Mouse (Mus musculus) bone marrow, adult 2 months (tissue): ENCODE measurements around the gene Hspb7. TPM values are rescaled to one million over a fixed set of nuclear protein-coding genes. Genes with fewer than 3 reads are reported as not detected.

Experiments used
- H3K27ac ChIP-seq: fragments of 200-500 bp; 2 replicates; pipeline ENCODE4 v1.5.1; 2012; ENCODE audit warnings: low read depth, mild to moderate bottlenecking, control low read depth, inconsistent platforms, low read length; ENCODE audit not compliant: control insufficient read depth, poor library complexity, insufficient read depth
- H3K4me1 ChIP-seq: fragments of 200-500 bp; 2 replicates; pipeline ENCODE4 v1.6.1; 2011; ENCODE audit warnings: low read length; ENCODE audit not compliant: control insufficient read depth, insufficient read depth
- H3K4me3 ChIP-seq: fragments of 200-500 bp; replicated peaks from 2 replicates; pipeline ENCODE3; 2011; ENCODE audit warnings: mild to moderate bottlenecking, low read depth, low read length, control low read depth; ENCODE audit not compliant: control insufficient read depth
- CTCF ChIP-seq: fragments of 200-500 bp; IDR thresholded peaks from 2 replicates; pipeline ENCODE4 v1.5.1; 2011; ENCODE audit warnings: low read length, control low read depth; ENCODE audit not compliant: control insufficient read depth, insufficient read depth
- POLR2A ChIP-seq: fragments of 200-500 bp; IDR thresholded peaks from 2 replicates; pipeline ENCODE4 v1.6.1; 2011; ENCODE audit warnings: low read depth, mild to moderate bottlenecking, control low read depth, low read length, borderline replicate concordance; ENCODE audit not compliant: control insufficient read depth
- WGBS: fragments of 180-500 bp; shearing (Covaris S2); methylation state at CpG from one replicate; pipeline ENCODE4 v1.1.7; 2018; 5-methylcytosine and 5-hydroxymethylcytosine counted together
- polyA plus RNA-seq: library from polyadenylated mRNA; stranded (reverse); fragments of >200 nt; gene quantifications from 2 replicates; pipeline ENCODE4 v1.2.4, GENCODE M21; 2011; ENCODE audit warnings: low replicate concordance; ENCODE audit not compliant: missing spikeins, insufficient read depth, insufficient read length

Hspb7 gene
- polyA plus RNA-seq, 1 experiment, result 0.72 TPM

- Histone ChIP-seq H3K4me1 (peaks cover 6% of the 10 kb centered on the region; the same call in 1 of the 2 replicates), H3K27ac (no peak overlapping the region), H3K4me3 (no peak overlapping the region)
- TF ChIP-seq CTCF, result no peak
- no peak for TF ChIP-seq POLR2A
- WGBS, result 90% methylated on average over 14 of the region's 14 CpGs
Observed at GRCm38 (mm10) chr4:141456193-141456938, 35.8 kb downstream of the Hspb7 start.

DNA sequence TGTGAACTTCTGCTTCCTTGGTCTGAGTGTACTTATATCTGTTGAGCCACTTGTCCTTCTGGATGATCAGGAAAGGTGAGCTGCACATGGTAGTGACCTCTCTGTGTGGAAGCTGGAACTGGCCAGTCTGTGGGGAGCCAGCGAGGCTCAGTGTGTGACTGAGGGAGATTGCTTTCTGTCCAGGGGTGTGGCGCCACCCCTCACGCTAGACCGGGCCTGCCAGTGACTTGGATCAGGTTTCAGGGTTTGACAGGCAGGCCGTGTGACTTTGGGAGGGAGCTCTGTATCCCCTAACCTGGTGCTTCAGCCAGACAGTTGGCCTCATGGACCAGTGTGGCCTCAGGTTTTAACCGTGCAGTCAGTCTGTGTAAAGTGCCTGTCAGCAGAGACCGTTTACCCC is 37.7 kb downstream of the Hspb7 start:
- Histone ChIP-seq H3K27ac (no peak overlapping the region), H3K4me1 (peaks cover 6% of the 10 kb centered on the region; the same call in 1 of the 2 replicates)
- TF ChIP-seq POLR2A (no peak), CTCF (no peak)

GRCm38 (mm10) chr4:141458888-141459287 is 38.3 kb downstream of the Hspb7 start:
- Histone ChIP-seq H3K4me1 (peaks cover 6% of the 10 kb centered on the region; the same call in 1 of the 2 replicates), H3K27ac (no peak overlapping the region), H3K4me3 (no peak overlapping the region)
- TF ChIP-seq POLR2A, result no peak
- no peak for TF ChIP-seq CTCF
- WGBS, result 83% methylated on average over 3 of the region's 3 CpGs

More for the DNA sequence above, 37.7 kb downstream of the Hspb7 start:
- no peak overlapping the region for H3K4me3 ChIP-seq
- 78% methylated on average over 7 of the region's 7 CpGs for WGBS

GRCm38 (mm10) chr4:141459766-141460165 is 39.2 kb downstream of the Hspb7 start:
- peaks cover 4% of the 10 kb centered on the region; the same call in 1 of the 2 replicates for H3K4me1 ChIP-seq
- WGBS, result 89% methylated on average over 9 of the region's 9 CpGs
- no peak for TF ChIP-seq CTCF
- TF ChIP-seq POLR2A, result no peak

DNA sequence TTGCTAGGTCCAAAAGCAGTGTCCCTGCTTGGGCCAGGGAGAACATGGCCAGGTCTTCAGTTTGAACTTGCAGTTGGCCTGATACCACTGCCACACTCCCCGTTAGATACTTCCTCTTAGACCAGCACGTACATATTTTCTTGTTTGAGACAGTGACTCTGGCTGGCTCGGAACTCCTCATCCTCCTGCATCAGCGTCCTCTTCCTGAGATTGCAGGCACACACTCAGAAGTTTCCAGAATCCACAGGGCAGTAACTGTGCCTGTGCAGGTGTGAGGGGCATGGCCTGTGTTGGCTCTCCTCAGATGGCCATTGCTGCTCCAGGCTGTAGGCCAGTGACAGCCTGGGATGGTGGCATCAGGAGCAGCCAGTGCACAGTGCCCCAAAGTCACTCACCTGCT is 39.9 kb downstream of the Hspb7 start:
- WGBS, result 58% methylated on average over 4 of the region's 4 CpGs
- Histone ChIP-seq H3K4me1 (no peaks in the 10 kb centered on the region; the same call in 1 of the 2 replicates), H3K4me3 (no peak overlapping the region), H3K27ac (no peak overlapping the region)
- TF ChIP-seq POLR2A (no peak), CTCF (no peak)

More at GRCm38 (mm10) chr4:141459766-141460165, 39.2 kb downstream of the Hspb7 start:
- Histone ChIP-seq H3K4me3 (no peak overlapping the region), H3K27ac (no peak overlapping the region)

DNA sequence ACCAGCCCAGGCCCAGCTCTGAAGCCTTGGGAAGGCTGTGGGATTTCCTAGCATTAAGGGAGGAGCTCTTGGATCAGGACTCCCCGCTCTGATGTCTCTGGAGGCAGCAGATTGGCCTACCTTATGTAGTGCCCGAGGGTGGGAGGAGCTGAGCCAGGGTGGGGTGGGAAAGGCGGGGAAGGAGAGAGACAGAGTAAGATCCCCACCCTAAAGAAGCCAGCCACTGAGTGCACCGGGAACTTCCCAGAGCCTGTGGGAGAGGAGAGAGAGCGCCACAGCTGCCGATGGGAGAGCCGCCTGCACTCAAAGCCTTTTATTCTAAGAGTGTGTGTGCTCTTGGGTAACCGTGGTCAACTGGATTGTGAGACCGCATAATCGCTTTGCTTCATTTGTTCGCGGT is 40.5 kb downstream of the Hspb7 start:
- no peak overlapping the region for H3K4me3 ChIP-seq
- H3K4me1 ChIP-seq, result no peaks in the 10 kb centered on the region
- WGBS, result 84% methylated on average over 12 of the region's 12 CpGs
- no peak overlapping the region for H3K27ac ChIP-seq
- TF ChIP-seq POLR2A, result no peak
- no peak for TF ChIP-seq CTCF

DNA sequence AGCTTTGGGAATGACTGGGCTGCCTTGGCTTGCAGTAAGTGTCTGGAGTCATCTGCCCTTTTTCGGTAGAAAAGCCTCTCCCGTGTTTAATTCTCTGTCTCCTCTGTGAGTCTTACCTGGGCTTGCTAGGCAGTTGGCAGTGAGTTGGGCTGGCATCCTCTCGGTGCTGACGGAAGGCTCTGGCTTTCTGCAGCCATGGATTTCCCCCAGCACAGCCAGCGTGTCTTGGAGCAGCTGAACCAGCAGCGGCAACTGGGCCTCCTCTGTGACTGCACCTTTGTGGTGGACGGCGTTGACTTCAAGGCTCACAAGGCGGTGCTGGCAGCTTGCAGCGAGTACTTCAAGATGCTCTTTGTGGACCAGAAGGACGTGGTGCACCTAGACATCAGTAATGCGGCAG is 41.0 kb downstream of the Hspb7 start:
- Histone ChIP-seq H3K4me1 (no peaks in the 10 kb centered on the region), H3K27ac (no peak overlapping the region), H3K4me3 (no peak overlapping the region)
- TF ChIP-seq CTCF (no peak), POLR2A (no peak)
- WGBS, result 92% methylated on average over 12 of the region's 12 CpGs

DNA sequence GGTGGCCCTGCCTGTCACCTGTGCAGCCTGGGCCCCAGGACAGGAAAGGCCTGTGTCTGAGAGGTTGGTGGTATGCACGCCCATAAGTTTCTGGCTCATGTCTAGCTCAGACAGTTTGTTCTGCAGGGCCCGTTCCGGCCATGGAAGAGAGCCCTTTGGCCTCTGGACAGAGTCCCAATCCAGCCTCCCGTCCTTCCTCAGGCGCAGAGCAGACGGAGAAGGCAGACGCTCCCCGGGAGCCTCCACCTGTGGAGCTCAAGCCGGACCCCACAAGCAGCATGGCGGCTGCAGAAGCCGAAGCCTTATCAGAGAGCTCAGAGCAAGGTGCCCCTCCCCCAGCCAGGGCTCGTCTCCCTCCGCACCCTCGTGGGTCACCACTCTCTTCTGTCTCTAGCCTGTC is 42.9 kb downstream of the Hspb7 start:
- no peak overlapping the region for H3K4me3 ChIP-seq
- H3K4me1 ChIP-seq, result no peaks in the 10 kb centered on the region
- 92% methylated on average over 14 of the region's 14 CpGs for WGBS
- TF ChIP-seq POLR2A, result no peak
- H3K27ac ChIP-seq, result no peak overlapping the region

- no peak overlapping the region for H3K27ac ChIP-seq
- 91% methylated on average over 16 of the region's 16 CpGs for WGBS
- H3K4me1 ChIP-seq, result no peaks in the 10 kb centered on the region
- no peak overlapping the region for H3K4me3 ChIP-seq
- TF ChIP-seq POLR2A (no peak), CTCF (no peak)
Observed at GRCm38 (mm10) chr4:141464722-141465121, 44.1 kb downstream of the Hspb7 start.
